In genomic region chr11:55099868-55100267, GRCm38 (mm10) we compare ENCODE assay signal across 23 mouse cellular contexts. TPM values are rescaled to one million over a fixed set of nuclear protein-coding genes. Genes with fewer than 3 reads are reported as not detected.
A peak's percentile ranks its signal among the peaks of the same experiment; 100 is the strongest.
DNase-seq lines count a peak whose midpoint lies in the region; ATAC-seq and TF ChIP-seq lines count a peak whose summit lies in the region.
"Had no signal": no experiment of that assay in that cellular context is flagged by ENCODE, and none has a peak within 500 bp of the region (broad histone marks: within the 10 kb centered on the region; RNA-seq: fewer than 3 reads in every experiment).

No protein-coding gene starts in this region.

- H3K4me2 ChIP-seq in hindbrain, embryonic 12.5 days (replicated peaks): no peak overlapping the region
- H3K4me2 ChIP-seq in hindbrain, postnatal 0 days (ENCODE audit: low read depth, low read length): peak overlapping the region; percentile 36
- H3K4me2 ChIP-seq in stomach, postnatal 0 days (replicated peaks; ENCODE audit: low read depth): no peak overlapping the region
- H3K4me2 ChIP-seq: heart, embryonic 12.5 days had no signal

- WGBS in hindbrain, embryonic 10.5 days: 42% methylated on average over 4 of the region's 4 CpGs
- 29% methylated on average over 4 of the region's 4 CpGs for WGBS in hindbrain, embryonic 12.5 days
- 32% methylated on average over 4 of the region's 4 CpGs for WGBS in hindbrain, postnatal 0 days
- WGBS in stomach, postnatal 0 days: 76% methylated on average over 4 of the region's 4 CpGs

- no peak for TF ChIP-seq EP300 in stomach, postnatal 0 days (optimal IDR thresholded peaks at IDR 0.05)

- H3K27me3 ChIP-seq in hindbrain, embryonic 10.5 days (ENCODE audit: insufficient read depth, poor library complexity, severe bottlenecking): peaks cover 8% of the 10 kb centered on the region
- no peaks in the 10 kb centered on the region for H3K27me3 ChIP-seq in hindbrain, embryonic 12.5 days
- H3K27me3 ChIP-seq in hindbrain, postnatal 0 days (ENCODE audit: insufficient read depth, low read length): no peaks in the 10 kb centered on the region
- no peaks in the 10 kb centered on the region for H3K27me3 ChIP-seq in stomach, postnatal 0 days (ENCODE audit: control insufficient read depth, insufficient read depth, low read length)
- H3K27me3 ChIP-seq: heart, embryonic 12.5 days had no signal

- H3K27ac ChIP-seq in hindbrain, embryonic 10.5 days: 0 out of 2 replicates have a peak overlapping the region, but pooled peaks have one; percentile 0
- no peak overlapping the region for H3K27ac ChIP-seq in hindbrain, embryonic 12.5 days
- H3K27ac ChIP-seq in hindbrain, postnatal 0 days: no peak overlapping the region
- H3K27ac ChIP-seq in stomach, postnatal 0 days (replicated peaks): no peak overlapping the region
- H3K27ac ChIP-seq: embryonic facial prominence, embryonic 10.5 days had no signal

- TF ChIP-seq CTCF in hindbrain, postnatal 0 days (IDR thresholded peaks at IDR 0.05; ENCODE audit: low read depth): no peak
- no peak for TF ChIP-seq CTCF in stomach, postnatal 0 days (IDR thresholded peaks at IDR 0.05; ENCODE audit: low read depth)

- H3K9ac ChIP-seq in hindbrain, embryonic 12.5 days: no peak overlapping the region
- no peak overlapping the region for H3K9ac ChIP-seq in hindbrain, postnatal 0 days (replicated peaks; ENCODE audit: low read length)
- H3K9ac ChIP-seq in stomach, postnatal 0 days (ENCODE audit: low read length): 0 out of 2 replicates have a peak overlapping the region, but pooled peaks have one; percentile 27
- H3K9ac ChIP-seq: forebrain, postnatal 0 days; heart, embryonic 12.5 days had no signal

- no peaks in the 10 kb centered on the region for H3K9me3 ChIP-seq in hindbrain, embryonic 10.5 days
- no peaks in the 10 kb centered on the region for H3K9me3 ChIP-seq in hindbrain, embryonic 12.5 days (replicated peaks)
- H3K9me3 ChIP-seq in hindbrain, postnatal 0 days (ENCODE audit: low read length): no peaks in the 10 kb centered on the region
- H3K9me3 ChIP-seq in stomach, postnatal 0 days (ENCODE audit: control insufficient read depth, low read length): no peaks in the 10 kb centered on the region
- H3K9me3 ChIP-seq: embryonic facial prominence, embryonic 10.5 days; heart, embryonic 12.5 days had no signal

- no peak overlapping the region for H3K4me3 ChIP-seq in hindbrain, embryonic 10.5 days
- no peak overlapping the region for H3K4me3 ChIP-seq in hindbrain, embryonic 12.5 days
- no peak overlapping the region for H3K4me3 ChIP-seq in hindbrain, postnatal 0 days (ENCODE audit: low read length)
- no peak overlapping the region for H3K4me3 ChIP-seq in stomach, postnatal 0 days (ENCODE audit: low read depth, low read length)
- H3K4me3 ChIP-seq: embryonic facial prominence, embryonic 10.5 days; erythroblast, embryonic 14.5 days; heart, embryonic 12.5 days had no signal

- no peak for ATAC-seq in hindbrain, embryonic 12.5 days (ENCODE audit: low FRiP score)
- no peak for ATAC-seq in hindbrain, postnatal 0 days
- ATAC-seq in stomach, postnatal 0 days (ENCODE audit: low FRiP score, low TSS enrichment): no peak
- ATAC-seq: forebrain, postnatal 0 days had no signal

- no peaks in the 10 kb centered on the region for H3K36me3 ChIP-seq in hindbrain, embryonic 10.5 days
- H3K36me3 ChIP-seq in hindbrain, embryonic 12.5 days: no peaks in the 10 kb centered on the region
- no peaks in the 10 kb centered on the region for H3K36me3 ChIP-seq in hindbrain, postnatal 0 days (ENCODE audit: insufficient read depth, low read length)
- H3K36me3 ChIP-seq in stomach, postnatal 0 days (ENCODE audit: control insufficient read depth, insufficient read depth, low read length): no peaks in the 10 kb centered on the region
- H3K36me3 ChIP-seq: embryonic facial prominence, embryonic 10.5 days; G1E had no signal

- peak; percentile 4 for DNase-seq in hindbrain, embryonic 10.5 days (ENCODE audit: low spot score)
- peak; percentile 69 to 78 for DNase-seq in spleen, postnatal 36 days (ENCODE audit: low spot score in 2 of 2)
- no peak for DNase-seq in spleen, postnatal 4 days (ENCODE audit: low spot score in 2 of 2)
- DNase-seq in hindbrain, postnatal 0 days (ENCODE audit: low spot score): peak; percentile 17
- no peak for DNase-seq in stomach, postnatal 0 days (ENCODE audit: low spot score)
- DNase-seq in ovary, postnatal 36 days (ENCODE audit: low spot score): no peak
- DNase-seq in embryo, embryonic 9.5 days (ENCODE audit: extremely low spot score): no peak
- DNase-seq: adrenal gland, postnatal 14 days; cerebellum, postnatal 10 days; forebrain, postnatal 0 days; gastrocnemius, postnatal 25 days; kidney, adult 9 months; lung, postnatal 4 days; right cerebral cortex, adult 18-20 months; thymus, adult 18-20 months had no signal

- peaks cover 33% of the 10 kb centered on the region for H3K4me1 ChIP-seq in hindbrain, embryonic 10.5 days (replicated peaks)
- H3K4me1 ChIP-seq in hindbrain, embryonic 12.5 days: peaks cover 12% of the 10 kb centered on the region
- peaks cover 4% of the 10 kb centered on the region; the same call in 1 of the 2 replicates for H3K4me1 ChIP-seq in hindbrain, postnatal 0 days (ENCODE audit: insufficient read depth, low read length)
- no peaks in the 10 kb centered on the region for H3K4me1 ChIP-seq in stomach, postnatal 0 days (replicated peaks; ENCODE audit: control insufficient read depth, insufficient read depth)

RNA-seq across cellular contexts. Expression of gene Gm2a, which starts 2.0 kb away (rescaled TPM):
- 10.7 and 13.0 TPM in 2 replicates for polyA plus RNA-seq in hindbrain, embryonic 10.5 days (2016; fragmentation: Nextera tagmentation; extraction: Ambion mirVana)
- 15.4 and 15.5 TPM in 2 replicates for polyA plus RNA-seq in hindbrain, embryonic 12.5 days (2016; fragmentation: Nextera tagmentation; extraction: Ambion mirVana)
- total RNA-seq in hindbrain, postnatal 0 days (2014; rRNA removed): 45.2 and 48.9 TPM in 2 replicates
- 67.8 and 72.1 TPM in 2 replicates for polyA plus RNA-seq in hindbrain, postnatal 0 days (2015; fragmentation: Nextera tagmentation; extraction: Ambion mirVana)
- 84.3 and 89.3 TPM in 2 replicates for polyA plus RNA-seq in stomach, postnatal 0 days (2015; fragmentation: Nextera tagmentation; extraction: Ambion mirVana)
- polyA plus RNA-seq: G1E had no signal

RNA-seq across cellular contexts. Expression of gene Ccdc69, which starts 21.9 kb away (rescaled TPM):
- 0.25 and 0.56 TPM in 2 replicates for polyA plus RNA-seq in hindbrain, embryonic 10.5 days (2016; fragmentation: Nextera tagmentation; extraction: Ambion mirVana)
- 0.49 and 0.60 TPM in 2 replicates for polyA plus RNA-seq in hindbrain, embryonic 12.5 days (2016; fragmentation: Nextera tagmentation; extraction: Ambion mirVana)
- 0.65 TPM in 1 of 2 replicates, not detected in the other for total RNA-seq in hindbrain, postnatal 0 days (2014; rRNA removed)
- polyA plus RNA-seq in hindbrain, postnatal 0 days (2015; fragmentation: Nextera tagmentation; extraction: Ambion mirVana): 0.56 and 0.78 TPM in 2 replicates
- polyA plus RNA-seq in stomach, postnatal 0 days (2015; fragmentation: Nextera tagmentation; extraction: Ambion mirVana): 5.1 and 5.4 TPM in 2 replicates
- total RNA-seq: G1E had no signal
- polyA plus RNA-seq: erythroblast, embryonic 14.5 days; G1E; neural tube, embryonic 14.5 days had no signal

RNA-seq across cellular contexts. Expression of gene Slc36a3, which starts 51.6 kb away (rescaled TPM):
- polyA plus RNA-seq in hindbrain, embryonic 10.5 days (2016; fragmentation: Nextera tagmentation; extraction: Ambion mirVana): not detected in 2 replicates
- polyA plus RNA-seq in hindbrain, embryonic 12.5 days (2016; fragmentation: Nextera tagmentation; extraction: Ambion mirVana): not detected in 2 replicates
- not detected in 2 replicates for total RNA-seq in hindbrain, postnatal 0 days (2014; rRNA removed)
- not detected in 2 replicates for polyA plus RNA-seq in hindbrain, postnatal 0 days (2015; fragmentation: Nextera tagmentation; extraction: Ambion mirVana)
- polyA plus RNA-seq in stomach, postnatal 0 days (2015; fragmentation: Nextera tagmentation; extraction: Ambion mirVana): 0.06 and 0.11 TPM in 2 replicates
- total RNA-seq: adrenal gland, postnatal 14 days; forebrain, postnatal 0 days; gastrocnemius, postnatal 25 days had no signal
- polyA plus RNA-seq: embryonic facial prominence, embryonic 10.5 days; erythroblast, embryonic 14.5 days; forebrain, postnatal 0 days; G1E; heart, embryonic 12.5 days; limb, embryonic 11.5 days; liver, embryonic 16.5 days; neural tube, embryonic 14.5 days had no signal

Comparison
In these comparisons a context has a peak if more than half of its experiments do, and no peak if none do; other contexts are left out.
1. DNase-seq: peak in hindbrain, embryonic 10.5 days (single experiment), spleen, postnatal 36 days (2 of 2) and hindbrain, postnatal 0 days (single experiment); none in spleen, postnatal 4 days (0 of 2), stomach, postnatal 0 days (single experiment), ovary, postnatal 36 days (single experiment) and embryo, embryonic 9.5 days (single experiment).